Mouse (Mus musculus) adipocyte (in vitro differentiated cells): ENCODE data around the gene Rab7b.

Experiments
- DNase-seq: peaks from one replicate; pipeline ENCODE4 v3.0.0-alpha.2; 2016; ENCODE audit warnings: low spot score

The Rab7b gene

DNA sequence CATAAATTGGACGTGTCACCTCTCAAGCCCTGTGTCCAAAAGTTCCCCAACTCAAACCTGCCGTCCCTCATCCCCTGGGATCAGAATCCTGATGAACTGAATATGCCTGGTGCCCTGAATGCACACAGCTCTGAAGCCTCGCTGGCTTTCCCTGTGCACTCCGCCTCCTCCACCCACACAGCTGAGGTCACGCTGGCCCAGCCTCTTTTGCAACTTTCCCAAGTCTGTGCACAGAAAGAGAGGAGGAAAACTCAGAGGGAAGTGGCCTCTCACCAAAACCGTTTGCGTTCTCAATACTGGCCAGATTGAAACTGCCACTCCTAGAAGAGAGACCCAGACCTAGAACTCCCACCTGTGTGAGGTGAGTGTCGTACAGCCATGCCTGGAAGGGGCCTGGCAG is at the start of gene Rab7b:
TSS of gene Rab7b (plus strand) at position 221 of the 400 bp plus-strand sequence.
- peak; percentile 81 for DNase-seq

DNA sequence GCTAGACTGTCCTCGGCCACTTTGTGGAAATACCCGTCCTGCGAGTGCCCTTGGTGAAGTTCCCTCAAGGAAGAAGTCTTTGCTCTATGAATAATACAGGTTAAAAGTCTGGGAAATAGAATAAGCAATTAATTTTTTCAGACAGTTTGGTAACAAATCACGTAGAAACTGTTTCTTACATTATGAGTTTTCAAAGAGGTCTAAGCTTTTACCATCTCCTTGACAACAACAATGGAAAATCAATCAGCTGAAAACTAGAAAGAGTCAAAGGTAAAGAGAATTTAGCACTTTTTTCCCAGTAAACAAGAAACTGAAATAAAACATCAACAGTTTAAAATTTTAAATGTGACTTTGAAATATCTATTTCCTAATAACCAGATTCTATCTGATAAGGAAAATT is 48.4 kb upstream of the Rab7b start:
- DNase-seq: no peak

DNA sequence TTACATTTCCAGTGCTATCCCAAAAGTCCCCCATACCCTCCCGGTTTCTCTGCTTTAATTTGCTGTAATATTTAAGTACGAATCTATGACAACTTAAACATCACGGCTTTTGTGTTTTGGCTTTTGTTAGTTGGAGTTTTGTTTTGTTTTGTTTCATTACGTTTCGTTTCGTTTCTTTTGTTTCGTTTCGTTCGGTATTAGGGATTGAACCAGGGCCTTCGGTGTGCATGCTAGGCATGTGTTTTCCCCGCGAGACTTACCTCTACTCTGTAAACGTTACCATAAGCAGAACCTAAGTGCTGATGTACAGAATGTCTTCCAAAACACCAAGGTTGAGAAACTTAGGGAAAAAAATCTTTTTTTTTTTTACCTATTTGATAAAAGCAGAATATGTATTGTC is 46.9 kb upstream of the Rab7b start:
- DNase-seq: no peak

DNA sequence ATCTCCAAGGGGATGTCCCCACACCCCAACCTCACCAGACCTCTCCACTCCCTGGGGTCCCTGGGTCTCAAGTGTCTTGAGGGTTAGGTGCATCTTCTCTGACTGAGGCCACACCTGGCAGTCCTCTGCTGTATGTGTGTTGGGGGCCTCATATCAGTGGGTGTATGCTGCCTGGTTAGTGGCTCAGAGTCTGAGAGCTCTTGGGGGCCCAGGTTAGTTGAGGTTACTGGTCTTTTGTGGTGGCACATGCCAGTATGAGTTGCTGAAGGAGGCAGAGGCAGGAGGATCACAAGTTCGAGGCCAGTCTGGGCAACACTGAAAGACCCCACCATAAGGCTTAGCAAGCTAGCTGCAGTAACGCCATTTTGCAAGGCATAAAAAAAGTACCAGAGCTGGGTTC is 46.2 kb upstream of the Rab7b start:
- no peak for DNase-seq

DNA sequence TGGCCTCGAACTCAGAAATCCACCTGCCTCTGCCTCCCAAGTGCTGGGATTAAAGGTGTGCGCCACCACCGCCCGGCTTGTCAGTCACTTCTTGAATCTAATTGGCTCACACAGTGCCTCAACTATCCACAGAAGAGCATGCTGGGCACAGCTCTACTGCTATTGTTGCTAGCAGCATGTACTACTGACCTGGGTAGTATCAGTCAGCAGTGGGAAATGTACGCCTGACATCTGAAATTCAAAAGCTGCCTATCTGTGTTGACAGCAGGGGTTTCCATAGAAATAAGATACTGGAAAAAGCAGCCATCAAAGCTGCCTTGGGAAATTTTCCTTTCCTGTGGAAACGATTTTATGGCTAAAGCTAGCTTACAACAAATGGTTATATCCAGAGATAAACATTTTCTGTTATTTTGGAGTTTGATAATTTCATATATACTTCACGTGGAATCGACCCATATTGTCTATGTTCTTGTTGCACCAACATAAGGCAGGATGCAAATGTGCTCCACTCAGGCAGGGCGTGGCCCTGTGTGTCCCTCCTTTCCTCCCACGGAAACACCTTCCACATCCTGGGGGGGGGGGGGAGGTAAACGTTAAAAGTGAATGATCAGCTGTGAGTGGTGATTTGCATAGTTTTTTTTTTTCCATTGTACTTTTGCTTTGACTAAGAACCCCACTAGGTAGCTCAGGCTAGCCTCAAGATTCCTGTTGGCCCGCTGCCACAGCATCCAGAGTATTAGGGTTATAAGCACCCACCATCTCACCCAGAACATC is 35.6 kb upstream of the Rab7b start:
- DNase-seq: no peak

DNA sequence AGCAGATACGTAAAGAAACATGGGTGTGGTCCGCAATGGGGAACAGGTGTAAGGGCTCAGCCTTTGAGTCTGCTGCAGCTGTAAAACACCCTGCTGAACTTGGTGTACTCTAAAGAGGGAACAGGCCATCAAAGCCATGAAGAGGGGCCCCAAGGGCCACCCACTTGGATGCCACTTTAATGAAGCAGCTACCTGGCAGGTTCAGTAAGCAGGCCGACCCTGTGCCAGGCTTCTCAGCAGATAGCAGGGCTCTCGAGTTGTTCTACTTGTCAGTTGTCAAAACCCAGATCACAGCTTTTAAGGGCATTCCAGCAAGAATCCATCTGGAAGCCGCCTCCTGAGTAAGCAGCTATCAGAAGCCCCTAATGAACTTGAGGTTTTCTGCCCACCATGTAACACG is 32.9 kb upstream of the Rab7b start:
- no peak for DNase-seq

DNA sequence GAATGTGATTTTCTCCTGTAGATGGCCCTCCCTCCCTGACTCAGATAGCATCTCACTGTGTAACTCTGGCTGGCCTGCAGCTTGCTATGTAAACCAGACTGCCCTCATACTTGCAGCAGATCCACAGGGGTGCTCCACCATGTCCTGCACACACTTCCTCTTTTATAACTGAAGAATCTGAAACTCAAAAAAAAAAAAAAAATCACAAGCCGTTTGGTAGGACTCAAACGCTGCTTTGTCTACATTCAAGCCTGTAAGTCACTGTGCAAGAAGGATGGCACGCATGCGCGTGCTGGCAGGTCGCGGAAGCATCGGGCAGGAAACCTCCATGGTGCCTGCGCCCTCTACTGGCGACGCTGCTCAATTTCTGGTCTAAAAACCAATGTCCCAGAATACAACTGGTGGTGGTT is 30.5 kb upstream of the Rab7b start:
- DNase-seq: peak; percentile 94

DNA sequence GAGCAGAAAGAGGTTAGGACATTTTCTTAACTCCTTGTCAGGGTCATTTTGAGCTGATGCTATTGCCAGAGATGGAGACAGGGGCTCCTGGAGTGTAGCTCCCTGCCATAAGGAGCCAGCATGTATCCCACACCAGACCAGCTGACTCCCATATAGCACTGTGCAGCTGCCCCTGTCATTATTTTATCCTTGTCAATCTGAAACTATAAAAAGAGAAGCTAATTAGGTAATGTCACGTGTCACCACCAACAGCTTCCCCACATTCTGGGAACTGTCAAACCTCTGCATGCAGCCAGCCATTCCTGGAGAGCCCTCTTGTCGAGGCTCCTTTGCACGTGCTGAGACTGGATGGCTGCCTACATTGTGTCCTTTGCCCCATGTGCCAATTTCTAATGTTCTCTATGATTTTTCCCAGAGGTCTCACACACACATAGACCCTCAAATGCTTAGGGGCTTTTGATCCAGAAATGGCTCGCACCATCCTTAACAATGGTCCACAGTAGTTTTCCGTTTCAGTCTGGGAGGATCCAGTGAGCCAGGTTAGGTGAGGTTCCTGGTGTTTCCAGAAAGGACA is 28.9 kb upstream of the Rab7b start:
- no peak for DNase-seq

DNA sequence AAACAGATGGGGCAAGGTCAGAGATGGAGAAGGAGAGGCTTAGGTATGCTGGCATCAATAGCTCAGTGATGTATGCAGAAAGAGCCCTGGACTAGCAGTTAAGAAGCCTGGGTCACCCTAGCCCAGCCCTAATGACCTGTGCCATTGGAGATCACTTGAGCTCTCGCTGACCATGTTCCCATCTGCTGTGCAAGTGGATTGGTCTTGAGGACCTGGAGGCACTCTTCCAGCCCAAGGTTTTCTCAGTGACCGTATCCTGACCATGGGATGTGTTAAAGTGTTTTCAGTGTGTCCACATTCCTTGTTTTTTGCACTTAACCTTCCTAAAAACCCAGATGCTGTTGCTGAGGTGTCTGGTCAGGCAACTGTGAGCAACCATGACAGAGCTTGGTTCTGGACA is 28.2 kb upstream of the Rab7b start:
- no peak for DNase-seq

DNA sequence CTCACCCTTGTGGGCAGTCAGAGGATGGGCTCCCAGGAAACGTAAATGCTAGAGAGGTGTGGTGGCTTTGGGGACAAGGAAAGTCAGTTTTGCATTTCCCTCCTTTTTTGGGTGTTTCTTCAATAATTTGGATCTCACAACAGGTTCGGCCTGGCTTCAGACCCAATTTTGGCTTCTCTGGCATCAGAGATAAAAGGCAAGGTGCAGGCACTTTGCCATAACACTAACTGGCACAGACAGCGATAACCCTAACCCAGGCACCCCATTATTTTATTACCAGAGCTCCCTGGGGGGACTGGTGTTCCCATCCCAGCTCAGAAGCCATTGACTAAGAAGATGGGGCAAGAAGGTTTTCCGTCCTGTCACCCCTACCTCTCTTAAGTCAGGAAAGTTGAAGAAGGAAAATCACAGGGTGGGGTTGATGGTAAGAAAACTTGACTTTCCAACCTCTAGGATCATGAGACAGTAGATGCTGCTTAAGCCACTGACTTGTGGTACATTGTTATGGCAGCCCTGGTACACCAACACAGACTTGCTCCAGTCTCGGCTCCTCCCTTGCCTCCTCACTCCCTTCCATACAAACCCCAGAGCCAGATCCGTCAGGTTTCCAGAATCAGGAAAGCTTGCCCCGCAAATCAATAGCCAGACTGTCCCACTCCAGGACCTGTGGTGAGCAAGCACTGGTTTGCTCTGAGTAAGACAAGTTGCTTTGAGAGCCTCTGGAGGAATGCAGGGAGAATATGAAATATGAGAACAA is 27.6 kb upstream of the Rab7b start:
- no peak for DNase-seq

DNA sequence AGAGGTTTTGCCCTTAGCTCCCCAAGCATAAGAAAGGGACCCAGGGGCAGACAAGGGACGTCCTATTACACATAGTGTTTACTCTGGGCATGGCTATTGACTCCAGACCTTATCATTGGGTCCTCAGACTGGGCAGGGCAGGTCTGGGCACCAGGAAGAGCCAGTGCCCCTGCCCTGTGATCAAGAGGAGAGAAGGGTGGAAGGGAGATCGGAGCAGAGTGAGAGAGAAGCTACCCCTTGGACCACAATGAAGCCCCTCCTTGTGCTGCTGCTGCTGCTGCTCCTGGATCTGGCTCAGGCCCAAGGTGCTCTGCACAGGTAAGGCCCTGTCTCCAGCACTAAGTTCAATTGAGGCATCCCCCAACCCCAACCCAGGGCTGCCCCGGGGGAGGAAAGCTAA is 26.7 kb upstream of the Rab7b start:
- no peak for DNase-seq

DNA sequence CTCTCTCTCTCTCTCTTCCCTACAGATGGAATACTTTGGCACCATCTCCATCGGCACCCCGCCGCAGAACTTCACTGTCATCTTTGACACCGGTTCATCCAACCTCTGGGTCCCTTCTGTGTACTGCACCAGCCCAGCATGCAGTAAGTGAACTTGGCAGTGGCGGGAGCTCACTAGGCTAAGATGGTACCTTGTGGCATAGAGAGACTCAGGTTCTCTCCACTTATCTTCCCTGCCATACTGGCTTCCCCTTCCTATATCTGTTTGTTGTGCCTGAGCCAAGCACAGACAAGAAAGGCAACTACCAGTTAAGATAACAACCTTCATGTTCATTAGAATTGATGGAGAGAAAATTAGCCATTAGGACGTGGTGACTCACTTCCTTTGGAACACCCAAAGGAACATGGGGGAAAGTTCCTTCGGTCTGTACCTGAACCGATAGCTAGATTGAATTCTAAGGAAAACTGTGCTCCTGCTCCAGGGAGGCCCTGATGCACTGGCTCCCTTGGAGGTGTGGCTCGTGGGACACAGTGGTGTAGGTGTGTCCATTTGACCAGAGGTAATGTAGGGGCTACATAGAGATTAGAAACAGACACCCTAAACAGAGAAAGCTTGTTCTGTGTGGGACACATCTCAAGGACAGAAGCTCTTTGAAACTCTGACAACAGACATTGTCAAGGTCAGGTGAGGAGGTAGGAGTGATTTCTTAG is 25.1 kb upstream of the Rab7b start:
- no peak for DNase-seq

DNA sequence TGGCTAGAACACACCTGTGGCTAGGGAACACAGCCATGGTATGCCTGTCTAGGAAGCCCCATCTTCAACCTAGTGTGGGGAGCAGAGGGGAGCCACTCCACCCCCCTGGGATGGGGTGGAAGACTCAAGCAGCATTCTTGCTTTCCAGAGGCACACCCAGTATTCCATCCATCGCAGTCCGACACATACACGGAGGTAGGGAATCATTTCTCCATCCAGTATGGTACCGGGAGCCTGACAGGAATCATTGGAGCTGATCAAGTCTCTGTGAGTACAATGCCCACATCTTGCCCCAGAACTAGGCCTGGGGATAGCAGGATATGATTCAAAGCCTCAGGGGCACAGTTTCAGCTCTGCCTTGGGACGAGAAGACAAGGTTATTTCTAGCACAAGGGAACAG is 24.4 kb upstream of the Rab7b start:
- no peak for DNase-seq

DNA sequence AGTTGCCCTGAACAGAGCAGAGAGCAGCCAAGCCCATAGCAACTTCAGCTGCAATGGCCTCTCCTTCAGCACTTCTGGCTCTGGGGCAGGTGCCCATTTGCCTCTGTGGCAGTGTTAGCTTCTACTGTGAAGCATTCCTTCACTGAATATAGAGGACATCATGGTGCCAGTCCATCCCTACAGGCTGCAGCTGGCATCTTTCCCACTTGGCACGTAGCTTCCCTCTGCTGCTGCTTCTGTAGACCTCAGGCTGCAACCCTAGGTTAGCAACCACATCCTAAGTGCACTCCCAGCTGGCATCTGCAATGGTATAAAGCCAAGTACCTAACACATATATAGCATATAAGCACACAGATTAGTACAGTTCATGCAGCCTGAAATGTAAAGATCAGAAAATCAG is 22.6 kb upstream of the Rab7b start:
- DNase-seq: peak; percentile 8

DNA sequence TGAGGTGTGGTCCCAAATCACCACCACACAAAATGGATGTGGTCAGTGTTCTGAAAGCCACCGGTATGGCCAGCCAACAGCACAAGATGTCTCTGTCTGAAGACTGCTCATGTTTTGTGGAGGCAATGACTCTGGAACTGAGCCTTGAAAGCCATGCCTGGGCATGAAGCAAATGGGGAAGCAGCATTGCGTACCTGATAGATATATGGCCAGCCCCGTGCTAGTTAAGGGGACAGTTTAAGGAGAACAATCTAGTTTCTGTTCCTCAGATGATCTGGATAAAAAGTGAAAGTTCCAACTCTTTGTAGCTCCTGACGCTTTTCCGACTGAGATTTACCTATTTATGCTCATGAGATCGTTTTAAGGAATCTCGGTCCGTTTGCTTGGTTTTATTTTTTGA is 17.4 kb upstream of the Rab7b start:
- DNase-seq: no peak

DNA sequence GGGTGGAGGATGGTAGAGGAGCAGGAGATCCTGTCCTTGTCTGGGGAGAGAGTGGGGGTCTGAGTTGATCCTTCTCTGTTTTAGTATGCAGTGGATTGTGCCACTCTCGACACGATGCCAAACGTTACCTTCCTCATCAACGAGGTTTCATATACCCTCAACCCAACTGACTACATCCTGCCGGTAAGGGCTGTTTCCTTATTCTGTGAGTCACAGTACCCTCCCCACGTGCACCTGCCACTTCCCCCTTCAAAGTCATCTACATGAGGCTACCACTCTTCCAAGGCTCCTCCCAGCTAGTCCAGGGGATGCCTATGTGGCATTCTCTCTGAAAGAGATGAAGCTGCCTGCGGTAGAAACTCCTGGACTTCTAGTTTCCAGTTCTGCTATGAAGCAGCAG is 16.1 kb upstream of the Rab7b start:
- no peak for DNase-seq

DNA sequence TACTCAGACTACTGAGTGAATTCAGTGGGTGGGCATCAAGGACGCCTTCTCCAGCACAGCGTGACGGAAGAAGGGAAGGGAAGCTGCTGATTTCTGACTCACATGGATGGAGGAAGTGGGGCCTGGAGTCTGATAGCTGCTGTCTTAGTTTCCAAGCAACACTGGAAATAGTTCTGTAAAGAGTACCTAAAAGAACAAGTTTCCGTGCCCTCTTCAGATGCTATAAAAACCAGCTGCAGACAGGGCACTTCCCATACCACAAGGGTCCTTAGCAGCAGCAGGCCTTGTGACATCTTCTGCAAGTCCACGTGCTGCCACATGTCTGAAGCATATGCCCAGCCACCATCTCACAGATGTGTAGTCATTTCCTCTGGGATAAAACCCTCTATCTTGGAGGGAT is 8.9 kb upstream of the Rab7b start:
- DNase-seq: no peak

DNA sequence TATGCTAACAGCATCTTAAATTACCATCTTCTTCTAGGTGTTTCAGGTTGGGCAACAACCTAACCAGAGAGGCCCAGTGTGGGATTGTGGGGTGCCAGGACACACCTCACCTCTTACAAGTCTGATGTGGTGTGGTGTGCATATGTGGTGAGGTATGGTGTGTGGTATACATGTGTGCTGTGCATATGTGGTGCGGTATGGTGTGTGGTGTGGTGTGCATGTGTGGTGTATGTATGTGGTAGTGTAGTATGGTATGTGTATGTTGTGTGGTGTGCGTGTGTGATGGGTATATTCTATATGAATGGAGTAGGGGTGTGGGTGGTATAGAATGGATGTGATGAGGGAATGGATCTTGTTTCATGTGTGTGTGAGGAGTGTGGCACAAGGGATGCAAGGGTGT is 756 bp upstream of the Rab7b start:
- no peak for DNase-seq

DNA sequence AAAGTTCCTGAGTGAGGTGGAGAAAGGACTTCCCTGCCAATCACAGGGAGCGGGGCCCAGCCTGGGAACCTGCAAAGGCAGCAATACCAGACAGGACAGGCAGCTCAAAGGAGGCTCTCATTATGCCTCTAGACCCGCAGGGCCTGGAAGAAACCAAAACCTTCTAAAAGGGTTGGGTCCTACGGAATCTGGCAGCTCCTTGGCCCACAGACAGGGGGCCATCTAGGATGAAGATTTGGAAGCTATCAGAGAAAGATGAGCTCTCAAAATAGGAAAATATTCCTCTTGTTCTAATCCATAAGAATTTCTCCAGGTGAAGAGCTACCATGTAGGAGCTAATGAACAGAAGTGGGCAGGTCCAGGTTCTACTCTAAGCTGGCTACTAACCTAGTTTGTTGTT is 521 bp downstream of the Rab7b start:
- DNase-seq: no peak

DNA sequence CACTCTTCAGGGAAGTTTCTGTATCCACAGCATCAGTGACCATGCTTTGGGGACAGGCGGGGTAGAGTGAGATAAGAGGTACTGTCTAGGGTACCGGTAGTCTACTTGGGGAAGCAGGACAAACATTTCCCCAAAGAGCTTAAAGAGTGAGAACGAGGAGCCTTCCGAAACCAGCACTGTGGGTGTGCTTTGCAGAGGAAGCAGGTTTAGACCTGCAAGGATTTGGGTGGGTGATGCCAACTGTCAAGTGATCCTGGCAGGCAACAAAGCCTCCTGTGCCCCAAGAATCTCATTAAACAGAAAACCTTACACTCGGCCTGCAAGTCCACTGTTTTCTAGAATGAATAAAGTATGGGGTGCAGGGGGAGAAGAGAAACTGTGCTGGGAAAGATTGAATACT is 1.4 kb downstream of the Rab7b start:
- no peak for DNase-seq

DNA sequence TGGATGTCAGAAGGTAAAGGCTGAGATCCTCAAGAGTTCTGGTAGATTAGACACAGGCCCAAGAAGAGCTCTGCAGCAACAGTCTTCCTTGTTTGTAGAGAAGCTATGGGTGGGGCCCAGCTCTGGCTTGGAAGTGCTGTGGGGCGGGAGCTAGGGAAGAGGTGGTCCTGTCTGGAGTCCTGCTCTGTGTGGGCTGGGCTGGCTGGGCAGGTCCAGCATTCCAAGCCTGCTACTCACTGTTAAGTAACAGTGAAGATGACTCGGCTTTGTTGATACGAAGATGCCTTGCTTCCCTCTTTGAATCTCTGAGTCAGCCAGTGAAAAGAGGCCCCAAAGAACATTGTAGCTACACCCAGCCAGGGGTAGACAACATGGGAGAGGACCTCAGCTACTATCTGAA is 1.9 kb downstream of the Rab7b start:
- DNase-seq: peak; percentile 7

DNA sequence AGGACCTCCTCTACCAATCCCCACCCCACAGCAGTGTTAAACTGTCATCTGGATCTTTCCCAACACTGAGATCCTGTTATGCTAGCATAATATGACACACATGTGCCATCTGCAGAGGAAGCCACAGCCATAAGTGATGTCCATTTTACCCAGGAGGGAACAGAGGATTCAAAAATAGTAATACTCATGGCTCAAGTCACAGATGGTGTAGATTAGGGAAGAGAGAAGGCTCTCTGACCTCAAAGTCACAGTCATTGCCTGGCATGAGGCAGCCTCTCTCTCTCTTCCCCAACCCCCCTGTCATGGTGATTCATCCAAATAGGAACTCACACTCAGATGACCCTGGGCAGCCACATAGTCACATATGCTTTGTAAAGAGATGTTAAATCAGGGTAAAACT is 2.9 kb downstream of the Rab7b start:
- DNase-seq: peak; percentile 69

DNA sequence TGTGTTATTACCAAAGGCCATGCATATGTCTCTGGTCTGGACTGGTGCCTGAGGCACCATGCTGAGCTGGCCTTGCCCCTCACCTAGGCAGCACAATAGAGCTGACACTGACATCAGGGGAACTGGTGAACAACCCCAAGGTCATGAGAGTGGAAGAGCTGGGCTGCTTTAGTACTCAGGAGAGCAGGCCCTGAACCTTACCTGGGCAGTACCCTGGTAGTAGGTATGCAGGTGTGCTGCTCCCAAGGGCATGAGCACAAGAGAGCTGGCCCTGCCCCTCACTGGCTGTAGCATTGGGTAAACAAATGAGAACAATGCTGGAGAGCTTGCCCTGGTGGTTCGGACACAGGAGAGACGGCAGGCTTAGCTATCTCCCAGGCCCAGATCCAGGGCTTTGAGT is 6.8 kb downstream of the Rab7b start:
- DNase-seq: no peak
